Mouse (Mus musculus) layer of hippocampus, postnatal 10 days (tissue): Measurements from ENCODE around the gene Rfx7. TPM values are rescaled to one million over a fixed set of nuclear protein-coding genes. Genes with fewer than 3 reads are reported as not detected.

Experiments
- DNase-seq, 2 experiments: peaks; one replicate each; pipeline ENCODE4 v3.0.0; 2021; ENCODE audit warnings: low spot score in 2 of 2
- long read RNA-seq: library from polyadenylated mRNA; stranded (forward); transcript quantifications from one replicate; pipeline ENCODE4 v2.0.0, GENCODE M21; 2023
- total RNA-seq, 2 experiments: library from RNA; stranded (reverse); gene quantifications; 2 replicates each; pipeline ENCODE4 v1.2.3; 2021

Gene Rfx7
- total RNA-seq: 10 to 100 TPM; 33.8 to 34.3 TPM
- long read RNA-seq, partial matches to known transcripts: 0 of 6 reads
- long read RNA-seq, other reads (novel, unspliced or antisense): 4 of 6 reads

- peak; percentile 78 to 83 for DNase-seq
These were observed at the start of gene Rfx7 for GRCm38 (mm10) chr9:72531996-72532380. TSS of gene Rfx7 (plus strand) at chr9:72532240.

GRCm38 (mm10) chr9:72488523-72488922, 43.5 kb upstream of the Rfx7 start:
- no peak for DNase-seq

- DNase-seq: no peak
These were observed 42.9 kb upstream of the Rfx7 start for GRCm38 (mm10) chr9:72489131-72489530.

GRCm38 (mm10) chr9:72491559-72492193, 40.4 kb upstream of the Rfx7 start:
- peak; percentile 86 to 88 for DNase-seq

- DNase-seq: no peak
These were observed 39.9 kb upstream of the Rfx7 start, which contains the start of gene Tex9 for GRCm38 (mm10) chr9:72492194-72492565. TSS of gene Tex9 (minus strand) at chr9:72492212.

- no peak for DNase-seq
These were observed 38.6 kb upstream of the Rfx7 start for GRCm38 (mm10) chr9:72493465-72493864.

- no peak for DNase-seq
These were observed 37.9 kb upstream of the Rfx7 start for GRCm38 (mm10) chr9:72493984-72494685.

- no peak for DNase-seq
These were observed 35.3 kb upstream of the Rfx7 start for GRCm38 (mm10) chr9:72496691-72497090.

GRCm38 (mm10) chr9:72497171-72497570, 34.9 kb upstream of the Rfx7 start:
- DNase-seq: no peak

GRCm38 (mm10) chr9:72512229-72512981, 19.6 kb upstream of the Rfx7 start:
- no peak for DNase-seq

GRCm38 (mm10) chr9:72515366-72515765, 16.7 kb upstream of the Rfx7 start:
- DNase-seq: no peak

- no peak for DNase-seq
These were observed 12.8 kb upstream of the Rfx7 start for GRCm38 (mm10) chr9:72519246-72519645.

GRCm38 (mm10) chr9:72520849-72521248, 11.2 kb upstream of the Rfx7 start:
- no peak for DNase-seq

- no peak for DNase-seq
These were observed 5.9 kb upstream of the Rfx7 start for GRCm38 (mm10) chr9:72526091-72526490.

GRCm38 (mm10) chr9:72530237-72530636, 1.8 kb upstream of the Rfx7 start:
- DNase-seq: peak; percentile 85 to 88

- peak in 1 of 2 experiments; percentile 27 for DNase-seq
These were observed 1.2 kb upstream of the Rfx7 start for GRCm38 (mm10) chr9:72530824-72531223.

GRCm38 (mm10) chr9:72531291-72531995, 597 bp upstream of the Rfx7 start:
- peak; percentile 78 to 85 for DNase-seq

GRCm38 (mm10) chr9:72532381-72533088, 495 bp downstream of the Rfx7 start:
- DNase-seq: peak; percentile 67 to 72

- no peak for DNase-seq
These were observed 1.0 kb downstream of the Rfx7 start for GRCm38 (mm10) chr9:72533089-72533415.

- no peak for DNase-seq
These were observed 2.9 kb downstream of the Rfx7 start for GRCm38 (mm10) chr9:72534985-72535384.

- no peak for DNase-seq
These were observed 3.4 kb downstream of the Rfx7 start for GRCm38 (mm10) chr9:72535394-72535793.
